Mouse (Mus musculus) heart, postnatal 0 days (tissue): Measurements from ENCODE around the gene Akap2. TPM values are rescaled to one million over a fixed set of nuclear protein-coding genes. Genes with fewer than 3 reads are reported as not detected.
A peak's percentile ranks its signal among the peaks of the same experiment; 100 is the strongest.

ENCODE experiments used
- ATAC-seq: fragments of 200-750 bp; cut with Nextera tagmentation; 2 replicates; pipeline ENCODE4 v1.8.0; 2017; ENCODE audit warnings: low read depth, moderate number of reproducible peaks, moderate library complexity; ENCODE audit not compliant: insufficient read depth
- DNase-seq: peaks from one replicate; pipeline ENCODE4 v3.0.0-alpha.2; 2016; ENCODE audit warnings: low spot score
- H3K27ac ChIP-seq: fragments of 300-500 bp; sonication (generic); 2 replicates; pipeline ENCODE4 v1.5.1; 2014; ENCODE audit warnings: low read depth, mild to moderate bottlenecking
- H3K27me3 ChIP-seq: fragments of 300-500 bp; sonication (generic); 2 replicates; pipeline ENCODE4 v1.6.1; 2014; ENCODE audit warnings: low read length, mixed read lengths; ENCODE audit not compliant: control insufficient read depth, insufficient read depth
- H3K36me3 ChIP-seq: fragments of 300-500 bp; sonication (generic); replicated peaks from 2 replicates; pipeline ENCODE4 v1.6.1; 2014; ENCODE audit warnings: low read length, mixed read lengths; ENCODE audit not compliant: control insufficient read depth, insufficient read depth
- H3K4me1 ChIP-seq: fragments of 300-500 bp; sonication (generic); 2 replicates; pipeline ENCODE4 v1.6.1; 2014; ENCODE audit warnings: antibody characterized with exemption; ENCODE audit not compliant: control insufficient read depth, insufficient read depth
- H3K4me2 ChIP-seq: fragments of 300-500 bp; sonication (generic); 2 replicates; pipeline ENCODE4 v1.6.1; 2014; ENCODE audit warnings: low read depth, mild to moderate bottlenecking, low read length, moderate library complexity
- H3K4me3 ChIP-seq: fragments of 300-500 bp; sonication (generic); 2 replicates; pipeline ENCODE4 v1.5.1; 2014; ENCODE audit warnings: low read depth, low read length
- H3K9ac ChIP-seq: fragments of 300-500 bp; sonication (generic); replicated peaks from 2 replicates; pipeline ENCODE4 v1.6.1; 2014; ENCODE audit warnings: low read depth, low read length, mixed read lengths
- H3K9me3 ChIP-seq: fragments of 300-500 bp; sonication (generic); replicated peaks from 2 replicates; pipeline ENCODE4 v1.6.1; 2016; ENCODE audit warnings: low read length; ENCODE audit not compliant: control insufficient read depth
- CTCF ChIP-seq: IDR thresholded peaks from 2 replicates; pipeline ENCODE4 v1.5.1; 2016; ENCODE audit warnings: antibody characterized with exemption, control low read depth, low read depth
- EP300 ChIP-seq: IDR thresholded peaks from 2 replicates; pipeline ENCODE4 v1.6.1; 2016; ENCODE audit warnings: antibody characterized with exemption, low read depth
- WGBS: fragments of 180-500 bp; shearing (Covaris S2); extraction: QIAGEN DNeasy Blood & Tissue Kit; methylation state at CpG from one replicate; pipeline ENCODE4 v1.1.7; 2014; 5-methylcytosine and 5-hydroxymethylcytosine counted together
- polyA plus RNA-seq: library from polyadenylated mRNA; unstranded; fragments of >200 nt; fragmentation: Nextera tagmentation; extraction: Ambion mirVana; gene quantifications from 2 replicates; pipeline ENCODE4 v1.2.1, GENCODE M21; 2015
- total RNA-seq: library from RNA; depleted of rRNA; stranded (reverse); fragments of >200 nt; gene quantifications from 2 replicates; pipeline ENCODE4 v1.2.3, GENCODE M21; 2014; ENCODE audit warnings: low replicate concordance

Akap2 gene
- total and polyA plus RNA-seq, 2 experiments from 2014 or later, result 37.7 to 64.1 TPM

- ATAC-seq (no peak), DNase-seq (no peak)
- Histone ChIP-seq H3K4me1 (0 out of 2 replicates have a peak, but pooled peaks cover 4% of the 10 kb centered on the region), H3K9me3 (no peaks in the 10 kb centered on the region), H3K27me3 (no peaks in the 10 kb centered on the region), H3K27ac (peak overlapping the region; percentile 15; the same call in 1 of the 2 replicates), H3K9ac (no peak overlapping the region), H3K4me2 (no peak overlapping the region), H3K36me3 (0 out of 2 replicates have a peak, but pooled peaks cover 4% of the 10 kb centered on the region), H3K4me3 (no peak overlapping the region)
- TF ChIP-seq EP300 (no peak), CTCF (no peak)
- WGBS, result 51% methylated on average over 7 of the region's 7 CpGs
Observed at GRCm38 (mm10) chr4:57720869-57721361, 3.5 kb downstream of the Akap2 start.

DNA sequence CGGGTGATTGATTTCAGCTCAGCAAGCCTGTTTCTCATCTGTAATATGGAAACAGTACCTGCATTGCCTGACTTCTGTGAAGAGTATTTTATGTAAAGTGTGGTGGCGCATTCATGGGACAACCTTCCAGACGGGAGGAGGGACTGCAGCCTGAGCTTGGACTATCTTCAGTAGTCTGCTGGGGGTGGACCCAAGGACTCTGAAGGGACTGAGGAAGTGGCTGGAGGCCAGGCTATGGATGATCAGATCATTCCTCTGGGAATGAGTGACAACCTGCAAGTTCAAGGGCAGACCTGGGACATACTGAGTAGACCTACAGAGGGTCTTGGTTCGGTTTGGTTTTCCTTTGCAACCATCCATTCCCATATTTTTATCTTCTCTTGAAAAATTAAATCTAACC is 4.8 kb downstream of the Akap2 start:
- ATAC-seq, result no peak
- Histone ChIP-seq H3K27me3 (no peaks in the 10 kb centered on the region), H3K4me2 (no peak overlapping the region), H3K9ac (no peak overlapping the region), H3K4me3 (no peak overlapping the region), H3K36me3 (0 out of 2 replicates have a peak, but pooled peaks cover 4% of the 10 kb centered on the region), H3K27ac (no peak overlapping the region), H3K4me1 (0 out of 2 replicates have a peak, but pooled peaks cover 4% of the 10 kb centered on the region), H3K9me3 (no peaks in the 10 kb centered on the region)
- no peak for DNase-seq
- WGBS, result 85% methylated on average over 4 of the region's 4 CpGs
- TF ChIP-seq CTCF (no peak), EP300 (no peak)

DNA sequence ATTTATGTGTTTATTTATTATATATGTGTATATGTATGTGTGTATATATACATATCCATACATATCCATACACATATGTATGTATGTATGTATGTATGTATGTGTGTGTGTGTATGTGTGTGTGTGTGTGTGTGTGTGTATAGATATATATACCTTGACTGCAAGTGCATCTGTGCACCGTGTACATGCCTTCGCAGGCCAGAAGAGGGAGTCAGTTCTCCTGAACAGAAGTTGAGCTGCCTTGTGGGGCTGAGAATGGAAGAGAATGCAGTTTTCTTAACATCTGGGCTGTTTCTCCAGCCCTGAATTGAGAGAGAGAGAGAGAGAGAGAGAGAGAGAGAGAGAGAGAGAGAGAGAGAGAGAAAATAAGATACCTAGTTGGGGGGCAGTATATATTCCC is 6.2 kb downstream of the Akap2 start:
- H3K27ac ChIP-seq, result no peak overlapping the region
- ATAC-seq, result no peak
- no peak for DNase-seq
- no peaks in the 10 kb centered on the region for H3K9me3 ChIP-seq
- H3K4me3 ChIP-seq, result no peak overlapping the region
- no peaks in the 10 kb centered on the region for H3K27me3 ChIP-seq
- no peak overlapping the region for H3K4me2 ChIP-seq
- WGBS, result 70% methylated on average over 2 of the region's 2 CpGs
- no peak overlapping the region for H3K9ac ChIP-seq
- H3K4me1 ChIP-seq, result peaks cover 6% of the 10 kb centered on the region; the same call in 1 of the 2 replicates
- H3K36me3 ChIP-seq, result no peaks in the 10 kb centered on the region
- TF ChIP-seq EP300, result no peak
- TF ChIP-seq CTCF, result peak; percentile 47

GRCm38 (mm10) chr4:57725569-57725968 is 8.1 kb downstream of the Akap2 start:
- no peak overlapping the region for H3K4me3 ChIP-seq
- no peaks in the 10 kb centered on the region for H3K27me3 ChIP-seq
- H3K4me2 ChIP-seq, result no peak overlapping the region
- no peak overlapping the region for H3K9ac ChIP-seq
- ATAC-seq (no peak), DNase-seq (no peak)
- H3K36me3 ChIP-seq, result no peaks in the 10 kb centered on the region
- WGBS, result 79% methylated on average over 1 of the region's 1 CpGs
- no peaks in the 10 kb centered on the region for H3K9me3 ChIP-seq
- peaks cover 21% of the 10 kb centered on the region for H3K4me1 ChIP-seq
- TF ChIP-seq CTCF, result no peak
- TF ChIP-seq EP300, result no peak
- no peak overlapping the region for H3K27ac ChIP-seq

DNA sequence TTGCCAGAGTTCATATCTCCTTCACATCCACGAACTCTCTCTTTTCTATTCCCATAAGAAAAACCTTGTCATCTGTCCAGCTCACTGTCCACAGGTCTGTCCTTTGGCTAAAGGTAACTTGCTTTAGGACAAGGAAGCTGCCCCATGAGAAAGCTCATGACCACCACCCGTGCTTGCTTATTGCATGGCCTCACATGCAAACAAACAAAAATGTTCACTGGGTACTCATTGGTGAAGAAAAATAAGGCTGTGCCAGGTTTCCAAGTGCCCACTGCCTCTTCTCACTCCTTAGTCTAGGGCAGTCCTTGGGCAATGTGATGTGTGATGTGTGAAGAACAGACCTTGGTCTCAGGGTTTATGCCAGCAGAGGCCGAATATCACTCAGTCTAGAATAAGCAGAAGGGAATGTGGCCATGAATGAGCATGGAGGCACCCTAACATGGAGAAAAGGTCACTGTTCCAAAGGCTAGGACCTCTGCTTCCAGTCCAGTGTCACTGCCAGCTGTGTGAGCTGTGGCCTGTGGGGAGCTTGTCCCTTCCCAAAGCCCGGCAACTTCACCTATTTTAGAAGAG is 11.2 kb downstream of the Akap2 start:
- TF ChIP-seq EP300 (no peak), CTCF (no peak)
- no peak overlapping the region for H3K4me2 ChIP-seq
- DNase-seq (no peak), ATAC-seq (no peak)
- no peaks in the 10 kb centered on the region for H3K9me3 ChIP-seq
- peak overlapping the region; percentile 22; the same call in 1 of the 2 replicates for H3K27ac ChIP-seq
- 71% methylated on average over 4 of the region's 4 CpGs for WGBS
- H3K36me3 ChIP-seq, result 0 out of 2 replicates have a peak, but pooled peaks cover 4% of the 10 kb centered on the region
- peaks cover 29% of the 10 kb centered on the region for H3K4me1 ChIP-seq
- no peak overlapping the region for H3K9ac ChIP-seq
- H3K27me3 ChIP-seq, result no peaks in the 10 kb centered on the region
- no peak overlapping the region for H3K4me3 ChIP-seq
